In genomic region chr3:32408811-32409273, GRCm38 (mm10) we compare ENCODE assay signal across 16 mouse cellular contexts. TPM values are rescaled to one million over a fixed set of nuclear protein-coding genes. Genes with fewer than 3 reads are reported as not detected.
DNase-seq lines count a peak whose midpoint lies in the region; ATAC-seq and TF ChIP-seq lines count a peak whose summit lies in the region.
"Had no signal": no experiment of that assay in that cellular context is flagged by ENCODE, and none has a peak within 500 bp of the region (broad histone marks: within the 10 kb centered on the region; RNA-seq: fewer than 3 reads in every experiment).

No protein-coding gene starts in this region.

- H3K27ac ChIP-seq in liver, adult 2 months (replicated peaks; ENCODE audit: insufficient read depth, low read depth, low read length): no peak overlapping the region
- no peak overlapping the region for H3K27ac ChIP-seq in liver, postnatal 0 days (ENCODE audit: low read depth)
- H3K27ac ChIP-seq in intestine, embryonic 15.5 days: no peak overlapping the region
- no peak overlapping the region for H3K27ac ChIP-seq in midbrain, embryonic 15.5 days
- H3K27ac ChIP-seq: embryonic facial prominence, embryonic 12.5 days had no signal

- H3K9ac ChIP-seq in liver, adult 2 months (ENCODE audit: low read depth, low read length): no peak overlapping the region
- H3K9ac ChIP-seq in liver, postnatal 0 days (replicated peaks): no peak overlapping the region
- no peak overlapping the region for H3K9ac ChIP-seq in intestine, embryonic 15.5 days
- H3K9ac ChIP-seq in midbrain, embryonic 15.5 days: no peak overlapping the region
- H3K9ac ChIP-seq: embryonic facial prominence, embryonic 12.5 days had no signal

- no peak for TF ChIP-seq CTCF in liver, adult 2 months (IDR thresholded peaks at IDR 0.05; ENCODE audit: low read depth, low read length)
- no peak for TF ChIP-seq CTCF in liver, postnatal 0 days (IDR thresholded peaks at IDR 0.05; ENCODE audit: low read depth)

- H3K36me3 ChIP-seq in liver, adult 2 months (ENCODE audit: control insufficient read depth, insufficient read depth, low read length): no peaks in the 10 kb centered on the region
- H3K36me3 ChIP-seq in liver, postnatal 0 days (replicated peaks; ENCODE audit: insufficient read depth, low read length): no peaks in the 10 kb centered on the region
- no peaks in the 10 kb centered on the region for H3K36me3 ChIP-seq in intestine, embryonic 15.5 days
- no peaks in the 10 kb centered on the region for H3K36me3 ChIP-seq in midbrain, embryonic 15.5 days (replicated peaks)
- H3K36me3 ChIP-seq: embryonic facial prominence, embryonic 12.5 days had no signal

- DNase-seq in liver, adult 2 months (ENCODE audit: extremely low read depth, low read depth, low spot score): peak; percentile 59
- no peak for DNase-seq in liver, postnatal 0 days
- DNase-seq in R1 (ENCODE audit: low read depth, low spot score): peak; percentile 55
- no peak for DNase-seq in cerebellum, postnatal 25 days
- DNase-seq in kidney, adult 18-20 months: no peak
- DNase-seq: cerebellum, adult 8-10 months; heart, postnatal 36 days; kidney, adult 8-10 months; left cerebral cortex, postnatal 4 days had no signal

- no peaks in the 10 kb centered on the region for H3K9me3 ChIP-seq in liver, postnatal 0 days (ENCODE audit: low read length)
- no peaks in the 10 kb centered on the region for H3K9me3 ChIP-seq in intestine, embryonic 15.5 days
- no peaks in the 10 kb centered on the region for H3K9me3 ChIP-seq in midbrain, embryonic 15.5 days
- H3K9me3 ChIP-seq: embryonic facial prominence, embryonic 12.5 days had no signal

- no peak for ATAC-seq in liver, postnatal 0 days
- ATAC-seq in intestine, embryonic 15.5 days: peak; percentile 62
- ATAC-seq in megakaryocyte progenitor cell, adult 5-6 weeks (replicated peaks; ENCODE audit: poor library complexity): peak; percentile 69
- ATAC-seq in midbrain, embryonic 15.5 days (replicated peaks): no peak
- ATAC-seq: forebrain, embryonic 16.5 days had no signal

- H3K4me2 ChIP-seq in liver, postnatal 0 days (ENCODE audit: low read depth, low read length): no peak overlapping the region
- H3K4me2 ChIP-seq in intestine, embryonic 15.5 days (replicated peaks): no peak overlapping the region
- H3K4me2 ChIP-seq in midbrain, embryonic 15.5 days: no peak overlapping the region
- H3K4me2 ChIP-seq: embryonic facial prominence, embryonic 12.5 days had no signal

- H3K4me3 ChIP-seq in liver, adult 2 months (ENCODE audit: insufficient read depth, low read depth, low read length): no peak overlapping the region
- H3K4me3 ChIP-seq in liver, postnatal 0 days (ENCODE audit: low read depth, low read length): no peak overlapping the region
- H3K4me3 ChIP-seq in intestine, embryonic 15.5 days (replicated peaks): no peak overlapping the region
- H3K4me3 ChIP-seq in midbrain, embryonic 15.5 days: no peak overlapping the region
- H3K4me3 ChIP-seq: embryonic facial prominence, embryonic 12.5 days had no signal

- H3K27me3 ChIP-seq in liver, adult 2 months (ENCODE audit: control insufficient read depth, insufficient read depth, low read length): no peaks in the 10 kb centered on the region
- no peaks in the 10 kb centered on the region for H3K27me3 ChIP-seq in liver, postnatal 0 days (ENCODE audit: insufficient read depth, low read length)
- no peaks in the 10 kb centered on the region for H3K27me3 ChIP-seq in intestine, embryonic 15.5 days (replicated peaks)
- no peaks in the 10 kb centered on the region for H3K27me3 ChIP-seq in midbrain, embryonic 15.5 days (replicated peaks)
- H3K27me3 ChIP-seq: CH12.LX; embryonic facial prominence, embryonic 12.5 days; megakaryocyte, embryonic 14.5 days had no signal

- no peak for TF ChIP-seq POLR2A in liver, adult 2 months (IDR thresholded peaks at IDR 0.05; ENCODE audit: extremely low read depth, insufficient read depth, low read length)

- TF ChIP-seq EP300 in liver, postnatal 0 days (IDR thresholded peaks at IDR 0.05; ENCODE audit: low read depth): no peak

- 85% methylated on average over 3 of the region's 3 CpGs for WGBS in liver, adult 2 months
- 79% methylated on average over 3 of the region's 3 CpGs for WGBS in liver, postnatal 0 days (ENCODE audit: insufficient replicate concordance)
- WGBS in intestine, embryonic 15.5 days: 71% methylated on average over 3 of the region's 3 CpGs
- WGBS in midbrain, embryonic 15.5 days: 94% methylated on average over 3 of the region's 3 CpGs

- H3K79me2 ChIP-seq in liver, adult 2 months (ENCODE audit: control insufficient read depth, insufficient read depth, low read length): peaks cover 39% of the 10 kb centered on the region; the same call in 1 of the 2 replicates

- peaks cover 13% of the 10 kb centered on the region for H3K4me1 ChIP-seq in liver, adult 2 months (ENCODE audit: control insufficient read depth, insufficient read depth, low read length)
- peaks cover 9% of the 10 kb centered on the region; the same call in 1 of the 2 replicates for H3K4me1 ChIP-seq in liver, postnatal 0 days (ENCODE audit: insufficient read depth)
- 0 out of 2 replicates have a peak, but pooled peaks cover 11% of the 10 kb centered on the region for H3K4me1 ChIP-seq in intestine, embryonic 15.5 days (replicated peaks)
- peaks cover 8% of the 10 kb centered on the region for H3K4me1 ChIP-seq in midbrain, embryonic 15.5 days

RNA-seq across cellular contexts. Expression of gene Pik3ca, which starts 11.4 kb away (rescaled TPM):
- 21.1 and 23.1 TPM in 2 replicates for total RNA-seq in liver, adult 2 months (2014; rRNA removed)
- polyA plus RNA-seq in liver, adult 2 months (2012; rRNA removed): 2.4 and 2.8 TPM in 2 replicates
- 3.4 and 3.9 TPM in 2 replicates for polyA plus RNA-seq in liver, postnatal 0 days (2015; fragmentation: Nextera tagmentation; extraction: Ambion mirVana)
- polyA plus RNA-seq in intestine, embryonic 15.5 days (2015; fragmentation: Nextera tagmentation; extraction: Ambion mirVana): 7.9 and 10.9 TPM in 2 replicates
- total RNA-seq in megakaryocyte progenitor cell, adult 5-6 weeks (2015): 19.1 and 19.9 TPM in 2 replicates
- total RNA-seq in megakaryocyte progenitor cell, adult 5-6 weeks (2017): 21.1 and 23.2 TPM in 2 replicates
- 12.8 and 13.6 TPM in 2 replicates for polyA plus RNA-seq in midbrain, embryonic 15.5 days (2015; fragmentation: Nextera tagmentation; extraction: Ambion mirVana)

RNA-seq across cellular contexts. Expression of gene Zmat3, which starts 43.0 kb away (rescaled TPM):
- 1.2 and 1.7 TPM in 2 replicates for total RNA-seq in liver, adult 2 months (2014; rRNA removed)
- 2.6 and 2.8 TPM in 2 replicates for polyA plus RNA-seq in liver, adult 2 months (2012; rRNA removed)
- polyA plus RNA-seq in liver, postnatal 0 days (2015; fragmentation: Nextera tagmentation; extraction: Ambion mirVana): 0.62 and 0.73 TPM in 2 replicates
- 3.6 and 4.2 TPM in 2 replicates for polyA plus RNA-seq in intestine, embryonic 15.5 days (2015; fragmentation: Nextera tagmentation; extraction: Ambion mirVana)
- total RNA-seq in megakaryocyte progenitor cell, adult 5-6 weeks (2015): 1.9 TPM in 2 replicates
- total RNA-seq in megakaryocyte progenitor cell, adult 5-6 weeks (2017): 0.12 and 0.64 TPM in 2 replicates
- 7.0 and 8.0 TPM in 2 replicates for polyA plus RNA-seq in midbrain, embryonic 15.5 days (2015; fragmentation: Nextera tagmentation; extraction: Ambion mirVana)

Comparison
In these comparisons a context has a peak if more than half of its experiments do, and no peak if none do; other contexts are left out.
1. DNase-seq: peak in liver, adult 2 months (single experiment) and R1 (single experiment); none in liver, postnatal 0 days (single experiment), cerebellum, postnatal 25 days (0 of 2) and kidney, adult 18-20 months (single experiment).
2. ATAC-seq: peak in intestine, embryonic 15.5 days (single experiment) and megakaryocyte progenitor cell, adult 5-6 weeks (single experiment); none in liver, postnatal 0 days (single experiment) and midbrain, embryonic 15.5 days (single experiment).